Mouse (Mus musculus): ENCODE results near the gene Triap1.
"Not testable (repeated sequence)": the region's sequence is repeated elsewhere in the genome, so short reads cannot be mapped to it uniquely, and the experiment has no call there.

Triap1 gene

GRCm38 (mm10) chr5:115340577-115341313 is at the start of gene Triap1, which contains the start of gene Gatc:
Gene Triap1, plus strand, starts transcription at chr5:115341225.
Gene Gatc, minus strand, starts transcription at chr5:115341178.
- no peak for DNase-seq (ENCODE audit: extremely low read depth, low read depth)

GRCm38 (mm10) chr5:115294173-115294572 is 46.9 kb upstream of the Triap1 start:
- no peak for DNase-seq (ENCODE audit: extremely low read depth, low read depth)

GRCm38 (mm10) chr5:115296347-115296746 is 44.7 kb upstream of the Triap1 start:
- DNase-seq (ENCODE audit: extremely low read depth, low read depth): no peak

- no peak for DNase-seq (ENCODE audit: extremely low read depth, low read depth)
These were observed 40.8 kb upstream of the Triap1 start for GRCm38 (mm10) chr5:115300035-115300744.

DNA sequence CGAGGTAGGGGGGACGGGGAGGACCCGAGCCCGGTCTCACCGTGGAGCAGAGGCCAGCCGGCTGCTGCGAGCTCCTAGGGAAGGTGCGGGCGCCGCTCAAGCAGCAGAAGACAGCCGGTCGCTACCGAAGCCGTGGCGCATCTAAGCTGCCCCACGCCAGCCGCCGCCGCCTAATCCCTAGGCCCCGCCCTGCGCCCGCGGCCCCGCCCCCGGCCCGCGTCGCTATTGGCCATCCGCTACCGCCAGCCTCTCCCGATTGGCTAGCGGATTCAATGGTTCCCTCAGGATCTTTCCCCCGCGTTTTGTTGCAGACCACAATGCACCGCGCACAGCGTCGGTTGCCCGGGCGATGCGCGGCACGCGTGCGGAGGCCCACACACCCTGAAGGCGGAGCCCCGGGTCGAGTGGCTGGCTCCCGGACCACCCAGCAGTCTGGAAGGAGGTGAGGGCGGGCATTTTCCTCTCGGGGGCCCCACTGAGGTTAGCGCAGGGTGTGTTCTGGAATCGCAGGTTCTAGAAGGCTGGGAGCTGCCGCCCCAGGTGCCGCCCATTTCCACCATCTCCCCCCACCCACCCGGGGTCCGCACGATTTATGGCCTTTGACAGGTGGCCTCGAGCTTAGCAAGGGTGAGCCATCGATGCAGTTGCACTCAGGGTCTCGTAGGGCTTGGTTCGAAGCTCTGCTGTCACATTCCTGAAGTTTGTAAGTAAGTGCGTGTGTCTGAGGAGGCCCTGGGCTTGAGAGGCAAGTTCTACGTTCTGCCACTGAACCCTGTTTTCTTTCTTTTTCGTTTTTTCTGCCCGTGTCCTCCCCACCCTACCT is 40.0 kb upstream of the Triap1 start, which contains the start of gene Dynll1:
Gene Dynll1 (minus strand): TSS at position 208 of the 823 bp plus-strand sequence.
- DNase-seq (ENCODE audit: extremely low read depth, low read depth): peak; percentile 91

- DNase-seq (ENCODE audit: extremely low read depth, low read depth): no peak
These were observed 39.4 kb upstream of the Triap1 start for GRCm38 (mm10) chr5:115301615-115302014.

DNA sequence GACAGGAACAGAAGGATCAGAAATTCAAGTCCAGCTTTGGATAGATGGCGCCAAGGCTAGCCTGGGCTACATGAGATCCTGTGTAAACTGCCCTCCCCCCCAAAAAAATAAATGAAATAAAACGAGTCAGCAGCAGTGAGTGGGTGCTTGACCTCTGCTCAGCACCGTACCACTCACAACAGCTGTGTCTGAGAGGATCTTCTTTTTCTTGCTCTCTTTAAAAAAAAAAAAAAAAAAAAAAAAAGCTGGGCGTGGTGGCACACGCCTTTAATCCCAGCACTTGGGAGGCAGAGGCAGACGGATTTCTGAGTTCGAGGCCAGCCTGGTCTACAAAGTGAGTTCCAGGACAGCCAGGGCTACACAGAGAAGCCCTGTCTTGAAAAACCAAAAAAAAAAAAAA is 38.8 kb upstream of the Triap1 start:
- not testable (repeated sequence) for DNase-seq (ENCODE audit: extremely low read depth, low read depth)

DNA sequence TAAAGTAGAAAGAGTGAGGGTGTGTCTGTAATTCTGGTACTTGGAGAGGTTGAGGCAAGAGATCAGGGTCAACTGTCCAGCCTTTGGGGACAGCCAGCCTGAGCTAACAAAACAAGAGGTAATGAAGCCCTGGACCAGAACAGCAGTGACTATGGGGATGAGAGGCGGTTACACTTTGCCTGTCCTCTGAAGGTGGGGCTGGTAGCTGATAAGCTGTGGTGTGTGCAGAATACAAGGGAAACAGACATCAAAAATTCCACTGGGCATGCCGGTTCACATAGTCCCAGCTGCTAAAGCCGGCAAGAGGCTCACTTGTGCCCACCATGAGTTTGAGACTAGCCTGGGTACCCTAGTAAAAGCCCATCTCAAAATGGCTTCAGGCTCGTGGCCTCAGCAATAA is 28.7 kb upstream of the Triap1 start:
- no peak for DNase-seq (ENCODE audit: extremely low read depth, low read depth)

GRCm38 (mm10) chr5:115312816-115313667 is 28.0 kb upstream of the Triap1 start:
- peak; percentile 98 for DNase-seq (ENCODE audit: extremely low read depth, low read depth)

DNA sequence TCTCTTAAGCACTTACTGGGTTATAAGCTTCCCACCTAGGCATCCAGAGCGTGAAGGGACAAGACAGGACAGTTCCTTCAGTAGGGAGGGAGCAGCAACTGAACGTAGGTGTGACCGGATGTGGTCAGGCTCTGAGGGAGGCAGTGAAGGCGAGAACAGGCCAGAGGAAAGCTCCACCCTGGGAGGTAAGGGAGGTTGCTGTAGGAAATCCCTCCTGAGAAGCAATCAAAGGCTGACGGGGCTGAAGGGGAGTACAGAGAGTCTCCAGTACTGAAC is 27.4 kb upstream of the Triap1 start:
- DNase-seq (ENCODE audit: extremely low read depth, low read depth): peak; percentile 61

- DNase-seq (ENCODE audit: extremely low read depth, low read depth): no peak
These were observed 23.9 kb upstream of the Triap1 start for GRCm38 (mm10) chr5:115316968-115317644.

DNA sequence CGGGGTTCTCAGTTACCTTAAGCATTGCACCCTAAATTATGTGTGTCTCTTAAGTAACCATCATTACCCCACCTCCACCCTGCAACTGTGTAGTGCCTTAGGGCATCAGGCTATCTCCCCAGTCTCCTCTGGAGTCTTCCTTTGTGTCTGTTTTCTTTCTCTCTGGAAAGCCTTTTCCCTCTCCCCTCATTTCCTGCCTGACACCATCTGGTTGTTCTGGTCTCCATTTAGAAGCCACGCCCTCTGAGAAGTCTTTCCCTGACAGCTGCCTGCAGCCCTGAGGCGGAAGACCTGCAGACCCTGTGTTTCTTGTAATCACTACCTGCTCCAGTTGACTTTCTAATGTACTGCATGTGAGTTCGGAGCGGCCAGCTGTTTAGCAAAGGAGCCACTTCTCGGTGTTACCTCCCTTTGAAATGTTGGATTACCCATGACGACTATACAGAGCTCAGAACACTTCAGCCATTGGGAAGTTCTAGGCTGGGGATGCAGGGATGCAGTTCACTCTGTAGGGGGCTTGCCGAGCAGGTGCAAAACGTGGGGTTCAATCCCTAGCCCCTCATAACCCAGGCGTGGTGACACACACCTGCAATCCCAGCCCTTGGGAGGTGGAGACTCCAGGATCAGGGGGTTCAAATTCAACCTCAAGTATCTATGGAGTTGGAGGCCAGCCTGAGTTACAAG is 23.2 kb upstream of the Triap1 start:
- no peak for DNase-seq (ENCODE audit: extremely low read depth, low read depth)

DNA sequence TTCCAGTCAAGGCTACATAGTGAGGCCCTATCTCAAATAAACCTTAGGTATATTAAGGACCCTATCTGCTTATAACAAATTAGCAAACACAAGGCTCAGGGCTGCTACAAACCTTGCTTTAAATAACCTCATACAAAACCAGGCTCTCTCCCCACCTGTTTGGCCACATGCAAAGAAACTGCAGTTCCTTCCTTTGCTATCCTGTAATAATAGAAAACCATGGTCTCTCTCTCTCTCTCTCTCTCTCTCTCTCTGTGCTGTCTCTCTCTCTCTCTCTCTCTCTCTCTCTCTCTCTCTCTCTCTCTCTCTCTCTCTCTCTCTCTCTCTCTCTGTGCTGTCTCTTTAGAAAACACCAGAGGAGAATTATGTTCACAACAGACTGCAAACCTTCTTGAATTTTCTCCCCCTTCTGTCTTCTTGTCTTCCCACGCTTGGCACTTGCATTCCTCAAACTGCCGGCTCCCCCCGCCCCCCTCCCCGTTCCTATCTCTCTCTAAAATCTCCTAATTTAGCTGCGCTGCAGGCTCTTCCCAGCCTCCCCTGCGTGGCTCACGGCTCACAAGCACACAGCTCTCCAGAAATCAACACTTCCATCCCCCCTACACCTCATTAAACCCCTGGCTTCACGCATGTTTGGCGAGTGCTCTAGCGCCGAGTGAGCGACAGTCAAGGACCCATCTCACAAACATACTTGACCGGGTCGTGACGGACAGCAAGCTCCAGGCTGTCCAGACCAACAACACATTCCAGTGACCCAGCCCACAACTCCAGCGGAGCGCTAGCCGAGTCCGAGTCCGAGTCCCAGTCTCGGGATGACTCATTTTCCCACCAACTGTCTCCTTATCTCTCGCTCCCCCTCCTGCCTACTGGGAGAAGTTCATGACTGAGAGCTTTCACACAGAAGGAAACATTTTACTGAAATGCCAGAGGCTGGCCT is 21.8 kb upstream of the Triap1 start:
- peak; percentile 68 for DNase-seq (ENCODE audit: extremely low read depth, low read depth)

- no peak for DNase-seq (ENCODE audit: extremely low read depth, low read depth)
These were observed 14.7 kb upstream of the Triap1 start for GRCm38 (mm10) chr5:115326256-115326831.

DNA sequence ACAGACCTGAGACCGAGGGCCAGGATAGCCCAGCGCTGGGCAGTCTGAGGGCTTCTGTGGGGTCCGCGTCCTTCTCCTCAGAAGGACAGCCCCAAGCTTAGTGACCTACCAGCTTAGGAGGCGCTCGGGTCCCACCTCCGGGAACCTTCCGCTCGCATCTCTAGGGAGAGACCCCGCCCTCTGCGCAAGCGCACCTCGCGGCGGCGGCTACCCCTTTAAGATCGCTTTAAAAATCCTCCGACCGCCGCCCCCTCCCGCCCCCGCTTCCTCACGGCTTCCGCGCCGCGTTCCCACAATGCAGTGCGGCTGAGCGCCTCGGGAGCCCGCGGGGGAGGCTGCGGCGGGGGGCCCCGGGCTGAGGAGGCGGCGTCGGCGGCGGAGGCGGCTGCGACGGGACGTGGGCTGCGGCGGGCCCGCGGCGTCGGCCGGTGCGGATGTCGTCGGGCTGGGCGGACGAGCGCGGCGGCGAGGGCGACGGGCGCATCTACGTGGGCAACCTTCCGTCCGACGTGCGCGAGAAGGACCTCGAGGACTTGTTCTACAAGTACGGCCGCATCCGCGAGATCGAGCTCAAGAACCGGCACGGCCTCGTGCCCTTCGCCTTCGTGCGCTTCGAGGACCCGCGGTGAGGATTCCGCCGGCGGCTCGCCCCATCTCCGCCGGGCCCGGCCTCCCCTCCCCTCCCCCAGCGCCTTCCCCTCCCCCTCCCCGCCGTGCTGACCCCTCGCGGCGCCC is 14.0 kb upstream of the Triap1 start, which contains the start of gene Srsf9:
Gene Srsf9 (plus strand): TSS at position 303 of the 735 bp plus-strand sequence.
- peak; percentile 75 for DNase-seq (ENCODE audit: extremely low read depth, low read depth)

DNA sequence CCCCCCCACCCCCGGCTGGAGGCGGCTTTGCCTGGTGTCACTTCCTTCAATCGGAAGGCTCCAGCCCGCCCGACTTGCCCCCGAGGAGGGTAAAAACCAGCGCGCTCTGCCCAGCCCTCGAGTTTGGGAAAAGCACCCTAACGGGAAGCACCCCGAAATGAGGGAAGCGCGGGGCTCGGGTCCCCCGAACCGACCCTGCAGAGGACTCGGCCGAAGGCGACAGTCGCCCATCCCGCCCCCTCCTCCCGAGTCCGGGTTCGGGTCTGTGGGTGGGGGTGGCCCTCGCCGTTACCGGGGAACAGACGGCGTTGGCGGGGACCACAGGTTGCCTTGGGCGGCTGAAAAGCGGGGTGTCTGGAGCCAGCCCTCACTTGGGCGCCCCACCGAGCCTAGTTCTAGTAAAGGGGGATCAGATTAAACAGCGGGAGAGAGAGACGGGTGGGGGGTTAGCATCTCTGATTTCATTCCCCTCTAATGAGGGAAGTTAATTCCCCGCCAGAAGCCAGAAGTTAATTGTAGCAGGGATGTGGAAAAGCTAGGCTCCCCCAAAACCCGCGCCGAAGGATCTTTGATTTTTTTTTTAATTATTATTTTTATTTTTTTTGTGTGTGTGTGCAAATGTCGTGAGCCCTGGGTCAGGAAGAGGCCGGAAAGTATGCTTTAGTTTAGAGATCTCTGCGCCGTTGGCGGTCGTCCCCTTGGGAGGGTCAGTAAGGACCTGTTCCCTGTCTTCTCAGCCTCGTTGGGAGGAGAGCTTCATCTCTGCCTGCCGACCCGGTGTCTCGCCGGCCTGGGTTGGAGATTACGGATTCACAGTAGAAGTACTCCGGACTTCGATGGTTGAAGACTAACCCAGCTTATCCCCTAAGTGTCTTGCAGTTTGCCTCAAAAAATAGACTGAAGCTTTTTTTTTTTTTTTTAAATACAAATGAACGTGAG is 13.1 kb upstream of the Triap1 start:
- no peak for DNase-seq (ENCODE audit: extremely low read depth, low read depth)

DNA sequence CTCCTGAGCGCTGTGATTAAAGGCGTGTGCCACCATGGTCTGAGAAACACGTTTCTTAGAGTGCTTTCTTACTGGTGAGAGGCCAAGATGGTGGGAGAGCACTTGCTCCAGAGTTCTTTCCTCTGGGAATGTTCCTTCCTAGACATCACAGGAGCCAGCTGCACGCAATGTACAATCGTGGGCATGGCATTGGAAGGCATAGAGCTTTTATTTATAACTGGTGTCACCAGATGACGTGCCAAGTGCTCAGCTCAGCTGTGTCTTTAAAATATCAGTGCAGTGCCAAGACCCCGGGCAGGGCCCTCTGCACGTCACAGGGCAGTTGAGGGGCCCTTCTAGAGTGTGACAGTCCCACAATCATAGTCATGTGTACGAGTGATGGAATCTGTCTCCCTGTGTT is 10.1 kb upstream of the Triap1 start:
- no peak for DNase-seq (ENCODE audit: extremely low read depth, low read depth)
